Mouse (Mus musculus): Measurements from ENCODE around the gene Gm10053.

Gm10053 gene

DNA sequence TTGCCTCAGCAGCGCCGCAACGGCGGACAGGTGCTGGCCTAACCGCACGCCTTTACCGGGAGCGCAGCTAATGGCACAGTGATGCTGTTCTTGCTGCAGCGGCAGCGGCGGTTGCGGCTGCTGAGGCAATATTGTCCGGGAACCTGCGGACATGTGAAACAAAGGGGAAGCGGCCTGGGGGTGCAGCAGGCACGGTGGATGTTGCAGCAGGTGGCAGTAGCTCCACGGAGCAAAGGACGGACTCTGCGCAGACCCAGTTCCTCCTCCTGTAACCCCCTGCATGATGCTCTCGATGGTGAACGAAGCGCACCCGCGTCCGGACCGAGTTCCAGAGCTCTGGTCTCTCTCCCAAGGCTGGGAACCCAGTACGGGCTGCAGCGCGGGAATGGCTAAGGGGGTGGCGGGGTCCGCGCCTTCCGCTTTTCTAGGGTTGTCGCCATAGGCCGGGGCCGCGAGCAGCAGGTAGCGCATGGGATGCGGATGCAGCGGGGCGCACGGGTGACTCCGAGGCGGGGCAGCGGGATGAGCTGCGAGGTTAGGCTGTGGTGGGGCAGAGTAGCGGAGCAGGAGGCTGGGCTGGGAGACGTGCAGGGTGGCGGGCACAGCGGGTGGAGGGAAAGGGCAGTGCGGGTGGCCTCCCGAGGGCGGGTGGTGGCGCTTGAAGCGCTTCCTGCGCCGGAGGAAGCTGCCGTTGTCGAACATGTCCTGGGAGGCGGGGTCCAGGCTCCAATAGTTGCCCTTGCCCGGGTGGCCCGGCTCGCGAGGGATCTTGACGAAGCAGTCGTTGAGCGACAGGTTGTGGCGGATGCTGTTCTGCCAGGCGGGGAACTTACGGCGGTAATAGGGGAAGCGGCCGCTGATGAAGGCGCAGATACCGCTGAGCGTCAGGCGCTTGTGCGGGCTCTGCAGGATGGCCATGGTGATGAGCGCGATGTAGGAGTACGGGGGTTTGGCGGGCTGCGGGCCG, 24.4 kb downstream of the Gm10053 start:
- no peak for DNase-seq

DNA sequence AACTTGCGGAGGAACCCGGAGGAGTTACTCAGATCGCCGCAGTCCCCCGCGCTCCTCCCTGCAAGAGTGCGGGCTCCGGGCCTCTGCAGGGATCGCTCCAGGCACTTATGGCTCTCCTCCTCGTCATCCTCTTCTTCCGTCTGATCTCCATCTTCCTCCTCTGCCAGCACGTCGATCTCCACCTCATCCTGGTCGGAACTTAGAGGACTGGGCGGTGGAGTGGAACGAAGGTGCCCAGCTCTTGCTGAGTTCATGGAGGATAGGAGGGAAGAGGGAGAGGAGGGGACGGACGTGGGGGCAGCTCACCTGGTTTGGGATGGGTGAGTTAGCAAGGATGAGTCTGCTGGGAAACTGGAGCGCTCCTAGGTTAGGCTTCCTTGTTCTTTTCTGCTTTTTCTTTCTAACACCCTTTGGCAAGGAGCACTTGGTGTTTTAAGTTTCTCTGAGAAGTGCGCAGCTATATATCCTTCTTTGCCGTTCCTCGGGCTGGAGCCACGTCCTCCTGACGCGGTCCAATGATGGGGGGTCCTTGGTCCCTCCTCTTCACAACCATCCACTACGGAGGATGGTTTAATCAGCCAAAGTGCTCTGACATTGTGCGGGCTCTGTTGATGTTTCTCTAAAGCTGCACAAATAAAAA, 25.2 kb downstream of the Gm10053 start, which contains the start of gene Foxd4:
Gene Foxd4 (minus strand): TSS at position 617 of the 640 bp plus-strand sequence.
- no peak for DNase-seq

DNA sequence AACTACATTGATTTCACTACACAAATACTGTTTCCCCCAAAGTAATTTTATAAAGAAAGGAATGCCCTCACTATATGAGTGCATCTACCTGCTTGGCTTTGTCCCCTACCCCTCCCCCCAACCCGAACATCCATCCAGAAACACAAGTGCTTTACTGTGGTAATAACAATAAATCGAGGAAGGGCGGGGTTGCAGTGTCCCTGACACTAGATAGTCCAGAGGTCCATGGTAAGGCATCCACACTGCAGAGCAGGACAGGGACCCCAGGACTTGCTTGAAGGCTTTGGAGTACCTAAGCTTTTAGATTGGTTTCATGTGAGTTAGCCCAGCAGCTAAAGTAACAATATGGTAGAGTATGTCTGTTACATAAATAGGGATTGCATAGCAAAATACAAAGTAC, 26.2 kb downstream of the Gm10053 start:
- DNase-seq: no peak

DNA sequence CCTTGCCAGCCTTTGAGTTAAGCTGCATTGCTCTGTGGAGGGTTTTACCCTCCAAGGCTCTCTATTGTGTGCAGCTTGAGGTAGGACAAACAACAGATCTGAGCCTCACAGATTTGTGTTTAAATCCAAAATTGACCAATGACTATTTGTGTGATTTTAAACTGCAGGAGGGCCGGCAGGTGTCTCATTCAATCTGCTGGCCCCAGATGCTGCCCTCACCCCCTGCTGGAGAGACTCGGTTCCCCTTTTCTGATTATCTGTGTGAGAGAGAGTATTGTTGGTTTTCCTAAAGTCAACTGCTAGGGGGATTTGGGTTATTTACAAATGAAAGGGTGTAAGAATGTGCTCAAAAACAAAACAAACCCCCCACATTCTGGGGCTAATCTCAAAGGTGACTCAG, 26.8 kb downstream of the Gm10053 start:
- no peak for DNase-seq

DNA sequence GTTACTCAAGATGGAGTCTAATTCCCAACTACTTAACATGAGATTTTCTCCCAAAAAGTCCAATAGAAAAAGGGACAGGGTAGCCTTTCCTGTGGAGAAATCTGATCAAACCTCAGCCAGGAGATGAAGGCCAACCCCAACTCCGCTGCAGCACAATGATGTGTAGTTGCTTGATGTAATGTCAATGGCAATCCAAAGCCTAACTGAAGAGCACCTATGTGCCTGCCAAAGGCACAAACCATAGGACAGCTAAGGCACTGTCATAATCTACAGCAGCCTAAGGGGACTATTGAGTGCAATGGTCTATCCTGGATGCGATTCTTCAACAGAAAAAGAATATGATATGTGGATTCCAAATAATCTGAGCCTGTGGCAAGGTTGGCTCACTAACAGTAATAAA, 27.3 kb downstream of the Gm10053 start:
- DNase-seq: no peak

DNA sequence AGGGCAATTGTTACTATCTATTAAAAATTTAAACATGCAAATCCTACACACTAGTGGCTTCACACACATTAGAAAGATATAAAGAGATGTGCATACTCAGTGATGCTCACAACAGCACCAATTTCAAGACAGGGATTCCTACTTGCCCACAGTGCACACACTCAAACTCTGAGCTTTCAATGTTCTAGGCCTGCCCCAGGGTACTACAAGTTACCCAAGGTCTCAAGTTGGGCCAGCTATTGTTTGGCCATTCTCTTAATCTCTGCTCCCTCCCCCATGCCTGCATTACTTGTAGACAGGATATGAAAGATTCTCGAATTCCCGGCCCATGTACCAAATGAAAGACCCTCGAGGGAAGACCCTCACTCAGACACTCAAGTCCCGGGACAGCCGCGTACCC, 32.2 kb downstream of the Gm10053 start:
- DNase-seq: no peak

DNA sequence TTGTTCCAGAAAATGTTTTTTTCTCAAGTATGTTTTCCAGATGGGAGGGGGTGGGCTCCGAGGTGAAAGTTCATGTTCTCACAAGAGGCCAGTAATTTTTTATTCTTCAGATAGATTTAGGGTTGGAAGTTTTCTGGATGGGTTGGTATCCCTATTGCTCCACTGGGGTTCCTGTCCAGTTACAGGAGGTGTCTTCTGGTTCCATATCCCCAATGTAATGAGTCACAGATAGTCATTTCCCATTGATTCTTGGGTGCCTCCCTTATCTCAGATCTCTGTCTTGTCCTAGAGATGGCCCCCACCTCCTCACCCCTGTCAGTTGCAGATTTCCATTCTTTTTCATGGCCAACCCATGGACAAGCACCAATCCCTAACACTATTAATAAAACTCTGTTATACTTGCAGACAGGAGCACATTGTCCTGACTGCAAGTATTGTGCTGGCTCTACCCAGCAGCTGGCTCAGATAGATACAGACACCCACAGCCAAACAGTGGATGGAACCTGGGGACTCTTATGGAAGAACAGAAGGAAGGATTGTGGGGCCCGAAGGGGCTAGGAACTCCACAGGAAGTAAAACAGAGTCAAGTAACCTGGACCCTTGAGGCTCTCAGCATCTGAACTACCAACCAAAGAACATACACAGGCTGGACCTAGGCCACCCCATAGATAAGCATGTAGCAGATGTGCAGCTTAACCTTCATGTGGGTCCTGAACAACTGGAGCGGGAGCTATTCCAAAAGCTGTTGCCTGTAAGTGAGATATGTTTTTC, 33.1 kb downstream of the Gm10053 start:
- DNase-seq: no peak

DNA sequence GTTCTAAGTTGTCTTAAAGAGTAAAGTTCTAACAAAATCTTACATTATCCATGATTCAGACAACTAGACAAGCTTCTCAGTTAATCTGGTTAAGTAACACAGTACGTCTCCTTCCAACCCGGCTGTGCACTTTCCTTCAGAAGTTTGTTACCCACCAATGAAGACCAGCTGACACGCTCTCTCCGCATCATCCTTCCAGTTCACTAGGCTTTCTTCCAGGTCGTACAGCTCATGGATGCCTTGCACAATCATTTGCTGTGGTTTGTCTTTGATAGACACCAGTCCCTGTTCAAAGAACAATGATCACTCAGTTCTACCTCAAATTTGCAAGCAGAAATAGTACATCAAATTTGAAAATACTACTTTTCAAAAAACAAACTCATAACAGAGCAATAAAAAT, 45.4 kb downstream of the Gm10053 start:
- DNase-seq: no peak

Measured in lung, adult 18-20 months (tissue).